Mouse (Mus musculus): ENCODE measurements around the gene Hddc3.

DNA sequence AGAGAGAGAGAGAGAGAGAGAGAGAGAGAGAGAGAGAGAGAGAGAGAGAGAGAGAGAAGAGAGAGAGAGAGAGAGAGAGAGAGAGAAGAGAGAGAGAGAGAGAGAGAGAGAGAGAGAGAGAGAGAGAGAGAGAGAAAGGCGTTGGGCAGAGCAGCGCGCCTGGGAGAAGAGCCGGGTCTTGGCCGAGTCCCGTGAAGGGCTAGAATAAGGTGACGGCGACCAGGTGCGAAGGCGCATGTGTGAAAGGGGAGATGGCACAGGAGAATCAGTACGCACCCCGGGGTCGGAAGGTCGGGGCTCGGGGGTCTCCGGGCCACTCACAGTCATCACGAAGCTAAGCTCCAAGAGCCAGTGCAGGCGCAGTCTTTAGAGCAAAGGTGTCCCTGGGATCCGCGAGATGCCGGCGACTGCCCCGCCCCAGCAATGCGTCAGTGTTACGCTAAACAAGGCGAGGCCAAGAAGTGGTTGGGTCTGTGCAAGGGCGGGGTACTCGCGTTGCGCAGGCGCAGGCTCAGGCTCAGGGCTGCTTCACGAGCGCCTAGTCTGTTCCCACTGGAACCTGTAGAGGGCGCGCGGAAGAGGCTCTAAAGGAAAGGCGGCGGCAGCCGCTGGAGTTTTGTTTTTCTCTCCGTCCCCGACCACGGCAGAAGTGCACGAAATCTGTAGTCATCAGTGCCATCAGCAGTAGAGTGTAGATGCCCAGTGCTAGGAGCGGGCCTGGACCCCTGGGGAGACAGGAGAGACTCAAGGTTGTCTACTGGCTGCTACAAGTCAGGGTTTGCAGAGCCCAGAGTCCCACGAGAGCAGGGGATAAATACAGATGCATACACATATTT is 2.9 kb upstream of the Hddc3 start:
- peak; percentile 89 for TF ChIP-seq CTCF (IDR thresholded peaks at IDR 0.05; ENCODE audit: low read depth)
- TF ChIP-seq EP300 (optimal IDR thresholded peaks at IDR 0.05), result no peak

Data from stomach, postnatal 0 days (tissue).